In the genomic region with DNA sequence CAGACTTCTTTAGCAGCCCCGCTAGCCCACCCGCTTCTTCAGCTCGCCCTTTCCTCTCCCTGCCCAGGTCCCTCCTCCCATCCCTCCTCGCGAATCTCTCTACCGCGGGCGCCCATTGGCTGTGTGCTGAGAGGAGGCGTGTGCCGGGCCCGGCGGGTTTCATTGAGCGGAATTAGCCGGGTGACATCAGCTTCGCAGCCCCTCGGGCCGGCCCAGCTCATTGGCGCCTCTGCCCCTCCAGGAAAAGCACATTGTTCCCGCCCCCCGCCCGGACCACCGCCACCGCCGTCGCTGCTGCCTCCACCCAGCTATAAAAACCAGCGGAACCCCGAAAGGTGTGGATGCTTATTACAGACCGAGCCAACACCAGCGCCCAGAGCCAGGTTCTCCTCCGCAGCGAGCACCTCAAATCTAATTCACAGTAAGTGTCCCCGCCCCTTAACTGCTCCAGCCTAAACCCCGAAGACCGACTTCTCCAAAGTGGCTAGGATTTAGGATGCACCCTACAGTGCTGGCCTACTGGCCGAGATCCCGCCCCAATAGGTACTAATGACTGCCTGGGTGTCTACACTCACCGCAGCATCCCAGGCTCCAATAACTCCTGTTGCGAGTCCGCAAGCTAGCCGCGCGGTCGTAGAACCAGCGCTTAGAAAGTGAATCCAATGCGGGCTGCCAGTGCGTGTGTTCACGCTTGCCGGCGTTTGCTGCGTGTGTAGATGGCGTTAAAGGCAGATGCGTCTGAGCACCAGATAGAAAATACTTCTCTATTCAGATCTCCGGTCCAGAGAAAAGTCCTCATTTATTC, we compare ENCODE assay signal across 8 mouse cellular contexts. TPM values are rescaled to one million over a fixed set of nuclear protein-coding genes. Genes with fewer than 3 reads are reported as not detected.
A peak's percentile ranks its signal among the peaks of the same experiment; 100 is the strongest.
DNase-seq lines count a peak whose midpoint lies in the region; ATAC-seq and TF ChIP-seq lines count a peak whose summit lies in the region.

A gene (plus strand): TSS at position 225 of the 805 bp plus-strand sequence.

- WGBS in heart, embryonic 10.5 days = under 1% methylated on average over 53 of the region's 53 CpGs
- WGBS in embryonic facial prominence, embryonic 15.5 days = under 1% methylated on average over 53 of the region's 53 CpGs
- WGBS in midbrain, postnatal 0 days = 1% methylated on average over 52 of the region's 53 CpGs
- 5% methylated on average over 53 of the region's 53 CpGs for WGBS in thymus, adult 2 months

- peak within 1 kb of the TSS; percentile 52 for H3K4me3 ChIP-seq in heart, embryonic 10.5 days
- peak within 1 kb of the TSS; percentile 69 for H3K4me3 ChIP-seq in E14TG2a.4 (replicated peaks; ENCODE audit: low read length)
- peak within 1 kb of the TSS; percentile 32 for H3K4me3 ChIP-seq in embryonic facial prominence, embryonic 15.5 days (replicated peaks)
- peak within 1 kb of the TSS; percentile 36 for H3K4me3 ChIP-seq in midbrain, postnatal 0 days (ENCODE audit: low read depth, low read length)
- no peak within 1 kb of the TSS for H3K4me3 ChIP-seq in thymus, adult 2 months (ENCODE audit: control insufficient read depth, insufficient read depth, low read length)

- intact Hi-C loops in heart, postnatal 25 days (cut with DNase I) = no loop called here

- H3K36me3 ChIP-seq in heart, embryonic 10.5 days = no peaks in the 10 kb centered on the region
- no peaks in the 10 kb centered on the region for H3K36me3 ChIP-seq in E14TG2a.4 (ENCODE audit: insufficient read depth, low read length)
- H3K36me3 ChIP-seq in embryonic facial prominence, embryonic 15.5 days = no peaks in the 10 kb centered on the region
- no peaks in the 10 kb centered on the region for H3K36me3 ChIP-seq in midbrain, postnatal 0 days (ENCODE audit: insufficient read depth, low read length)
- no peaks in the 10 kb centered on the region for H3K36me3 ChIP-seq in thymus, adult 2 months (ENCODE audit: control insufficient read depth, insufficient read depth, low read length)

- no peak for TF ChIP-seq POLR2A in thymus, adult 2 months (IDR thresholded peaks at IDR 0.05; ENCODE audit: control insufficient read depth, extremely low read depth, insufficient read depth, low read length, poor library complexity)

- H3K27me3 ChIP-seq in heart, embryonic 10.5 days (ENCODE audit: insufficient read depth, poor library complexity, severe bottlenecking) = peaks cover 100% of the 10 kb centered on the region
- H3K27me3 ChIP-seq in E14TG2a.4 (ENCODE audit: insufficient read depth, low read length) = peaks cover 98% of the 10 kb centered on the region
- peaks cover 99% of the 10 kb centered on the region for H3K27me3 ChIP-seq in embryonic facial prominence, embryonic 15.5 days
- H3K27me3 ChIP-seq in midbrain, postnatal 0 days (ENCODE audit: insufficient read depth, low read length) = peaks cover 70% of the 10 kb centered on the region
- peaks cover 35% of the 10 kb centered on the region for H3K27me3 ChIP-seq in thymus, adult 2 months (ENCODE audit: control insufficient read depth, insufficient read depth, low read length)

- H3K27ac ChIP-seq in heart, embryonic 10.5 days = no peak within 1 kb of the TSS
- no peak within 1 kb of the TSS for H3K27ac ChIP-seq in embryonic facial prominence, embryonic 15.5 days (replicated peaks)
- H3K27ac ChIP-seq in midbrain, postnatal 0 days (ENCODE audit: low read depth, low read length) = peak within 1 kb of the TSS; percentile 47; the same call in 1 of the 2 replicates
- no peak within 1 kb of the TSS for H3K27ac ChIP-seq in thymus, adult 2 months (ENCODE audit: control insufficient read depth, insufficient read depth, low read length)

- peak within 1 kb of the TSS; percentile 43 for H3K4me2 ChIP-seq in embryonic facial prominence, embryonic 15.5 days (replicated peaks)
- peak within 1 kb of the TSS; percentile 29 for H3K4me2 ChIP-seq in midbrain, postnatal 0 days (ENCODE audit: low read depth, low read length, poor library complexity, severe bottlenecking)

- peak; percentile 75 for ATAC-seq in embryonic facial prominence, embryonic 15.5 days (ENCODE audit: insufficient number of reproducible peaks, low FRiP score, low TSS enrichment, low read depth)
- peak; percentile 82 for ATAC-seq in midbrain, postnatal 0 days (ENCODE audit: low FRiP score)

- H3K4me1 ChIP-seq in heart, embryonic 10.5 days = peaks cover 47% of the 10 kb centered on the region
- peaks cover 73% of the 10 kb centered on the region for H3K4me1 ChIP-seq in E14TG2a.4 (replicated peaks; ENCODE audit: low read depth, low read length)
- H3K4me1 ChIP-seq in embryonic facial prominence, embryonic 15.5 days = peaks cover 48% of the 10 kb centered on the region
- peaks cover 6% of the 10 kb centered on the region; the same call in 1 of the 2 replicates for H3K4me1 ChIP-seq in midbrain, postnatal 0 days (ENCODE audit: insufficient read depth, low read length)
- H3K4me1 ChIP-seq in thymus, adult 2 months (replicated peaks; ENCODE audit: control insufficient read depth, insufficient read depth, low read length) = 0 out of 2 replicates have a peak, but pooled peaks cover 4% of the 10 kb centered on the region

- TF ChIP-seq CTCF in E14TG2a.4 (conservative IDR thresholded peaks at IDR 0.05; ENCODE audit: low read length) = no peak
- TF ChIP-seq CTCF in midbrain, postnatal 0 days (IDR thresholded peaks at IDR 0.05) = no peak
- TF ChIP-seq CTCF in thymus, adult 2 months (IDR thresholded peaks at IDR 0.05; ENCODE audit: borderline replicate concordance, control insufficient read depth, extremely low read depth, insufficient read depth, low read length, poor library complexity) = no peak

- H3K9me3 ChIP-seq in heart, embryonic 10.5 days = no peaks in the 10 kb centered on the region
- H3K9me3 ChIP-seq in E14TG2a.4 (ENCODE audit: low read length) = no peaks in the 10 kb centered on the region
- H3K9me3 ChIP-seq in embryonic facial prominence, embryonic 15.5 days (replicated peaks) = no peaks in the 10 kb centered on the region
- H3K9me3 ChIP-seq in midbrain, postnatal 0 days (ENCODE audit: low read length) = no peaks in the 10 kb centered on the region

- no peak for DNase-seq in heart, embryonic 10.5 days (ENCODE audit: low spot score)
- DNase-seq in heart, postnatal 25 days (ENCODE audit: low spot score) = no peak
- DNase-seq in layer of hippocampus, adult 8-10 months (ENCODE audit: low spot score in 2 of 2) = peak; percentile 57 to 62
- peak; percentile 82 for DNase-seq in midbrain, postnatal 0 days (ENCODE audit: low spot score)
- DNase-seq in urinary bladder, adult 2 months (ENCODE audit: low spot score) = no peak
- DNase-seq in thymus, adult 2 months = no peak

- no peak within 1 kb of the TSS for H3K9ac ChIP-seq in embryonic facial prominence, embryonic 15.5 days
- peak within 1 kb of the TSS; percentile 48 for H3K9ac ChIP-seq in midbrain, postnatal 0 days (replicated peaks; ENCODE audit: low read length, poor library complexity, severe bottlenecking)

RNA-seq across cellular contexts. Expression of the gene that starts here (rescaled TPM):
- polyA plus RNA-seq in heart, embryonic 10.5 days (2016; fragmentation: Nextera tagmentation; extraction: Ambion mirVana) = not detected in 2 replicates
- not detected for total RNA-seq in heart, postnatal 25 days (2021)
- 1.4 and 3.2 TPM in 2 replicates for polyA plus RNA-seq in embryonic facial prominence, embryonic 15.5 days (2015; fragmentation: Nextera tagmentation; extraction: Ambion mirVana)
- 10 to 100 TPM; 21.9 to 27.2 (median 24.1) TPM for total RNA-seq in layer of hippocampus, adult 8-10 months (2022)
- 36.0 and 58.4 TPM in 2 replicates for total RNA-seq in midbrain, postnatal 0 days (2014; rRNA removed)
- 13.3 and 15.7 TPM in 2 replicates for polyA plus RNA-seq in midbrain, postnatal 0 days (2015; fragmentation: Nextera tagmentation; extraction: Ambion mirVana)
- not detected in 2 replicates for polyA plus RNA-seq in urinary bladder, adult 2 months (2012; rRNA removed)
- 0.11 and 0.12 TPM in 2 replicates for polyA plus RNA-seq in thymus, adult 2 months (2012; rRNA removed)

Comparison
In these comparisons a context has a peak if more than half of its experiments do, and no peak if none do; other contexts are left out.
1. RNA of the gene that starts here (total RNA-seq): 36.0 to 58.4 TPM in midbrain, postnatal 0 days and 21.9 to 27.2 TPM in layer of hippocampus, adult 8-10 months; not detected in heart, postnatal 25 days; every median in the first group is over 10 times any median in the second.
2. DNase-seq: peak in layer of hippocampus, adult 8-10 months (2 of 2) and midbrain, postnatal 0 days (single experiment); none in heart, embryonic 10.5 days (single experiment), heart, postnatal 25 days (single experiment), urinary bladder, adult 2 months (single experiment) and thymus, adult 2 months (single experiment).